Mouse (Mus musculus): ENCODE measurements around the gene Rnf223.

The Rnf223 gene

GRCm38 (mm10) chr4:156130436-156130835 is at the start of gene Rnf223:
TSS of gene Rnf223 (plus strand) at chr4:156130513.
- no peak for DNase-seq (ENCODE audit: low read depth, low spot score)

GRCm38 (mm10) chr4:156082621-156083234 is 47.6 kb upstream of the Rnf223 start:
- no peak for DNase-seq (ENCODE audit: low read depth, low spot score)

GRCm38 (mm10) chr4:156083348-156083747 is 47.0 kb upstream of the Rnf223 start:
- DNase-seq (ENCODE audit: low read depth, low spot score): no peak

GRCm38 (mm10) chr4:156084096-156084879 is 46.0 kb upstream of the Rnf223 start:
- DNase-seq (ENCODE audit: low read depth, low spot score): no peak

- DNase-seq (ENCODE audit: low read depth, low spot score): no peak
Measured at GRCm38 (mm10) chr4:156085256-156085655, 45.1 kb upstream of the Rnf223 start.

- no peak for DNase-seq (ENCODE audit: low read depth, low spot score)
Measured at GRCm38 (mm10) chr4:156087398-156088087, 42.8 kb upstream of the Rnf223 start.

- no peak for DNase-seq (ENCODE audit: low read depth, low spot score)
Measured at GRCm38 (mm10) chr4:156091236-156091635, 39.1 kb upstream of the Rnf223 start.

GRCm38 (mm10) chr4:156092765-156093164 is 37.5 kb upstream of the Rnf223 start:
- DNase-seq (ENCODE audit: low read depth, low spot score): no peak

- DNase-seq (ENCODE audit: low read depth, low spot score): no peak
Measured at GRCm38 (mm10) chr4:156093758-156094157, 36.6 kb upstream of the Rnf223 start.

GRCm38 (mm10) chr4:156096191-156096590 is 34.1 kb upstream of the Rnf223 start:
- no peak for DNase-seq (ENCODE audit: low read depth, low spot score)

- no peak for DNase-seq (ENCODE audit: low read depth, low spot score)
Measured at GRCm38 (mm10) chr4:156097770-156098366, 32.4 kb upstream of the Rnf223 start.

- no peak for DNase-seq (ENCODE audit: low read depth, low spot score)
Measured at GRCm38 (mm10) chr4:156099427-156099826, 30.9 kb upstream of the Rnf223 start.

- DNase-seq (ENCODE audit: low read depth, low spot score): no peak
Measured at GRCm38 (mm10) chr4:156100501-156100900, 29.8 kb upstream of the Rnf223 start.

- no peak for DNase-seq (ENCODE audit: low read depth, low spot score)
Measured at GRCm38 (mm10) chr4:156101481-156101903, 28.8 kb upstream of the Rnf223 start.

GRCm38 (mm10) chr4:156103342-156103741 is 27.0 kb upstream of the Rnf223 start:
- DNase-seq (ENCODE audit: low read depth, low spot score): no peak

GRCm38 (mm10) chr4:156108606-156109546 is 21.4 kb upstream of the Rnf223 start:
- peak; percentile 9 for DNase-seq (ENCODE audit: low read depth, low spot score)

GRCm38 (mm10) chr4:156109570-156110331 is 20.6 kb upstream of the Rnf223 start, which contains the start of gene 9430015G10Rik:
TSS of gene 9430015G10Rik (plus strand) at chr4:156109982.
- DNase-seq (ENCODE audit: low read depth, low spot score): peak; percentile 97

GRCm38 (mm10) chr4:156124077-156124476 is 6.2 kb upstream of the Rnf223 start:
- no peak for DNase-seq (ENCODE audit: low read depth, low spot score)

- no peak for DNase-seq (ENCODE audit: low read depth, low spot score)
Measured at GRCm38 (mm10) chr4:156125393-156125792, 4.9 kb upstream of the Rnf223 start.

GRCm38 (mm10) chr4:156126841-156127240 is 3.5 kb upstream of the Rnf223 start:
- DNase-seq (ENCODE audit: low read depth, low spot score): peak; percentile 39
